Mouse (Mus musculus) hindbrain, postnatal 0 days (tissue): Measurements from ENCODE around the gene Lrmda. TPM values are rescaled to one million over a fixed set of nuclear protein-coding genes. Genes with fewer than 3 reads are reported as not detected.

Experiments
- ATAC-seq: fragments of 200-750 bp; cut with Nextera tagmentation; 2 replicates; pipeline ENCODE4 v1.8.0; 2017; ENCODE audit warnings: mild to moderate bottlenecking, moderate TSS enrichment, moderate library complexity
- DNase-seq: peaks from one replicate; pipeline ENCODE4 v3.0.0-alpha.2; 2015; ENCODE audit warnings: low spot score
- H3K27ac ChIP-seq: fragments of 300-500 bp; sonication (generic); 2 replicates; pipeline ENCODE4 v1.5.1; 2014; ENCODE audit warnings: mild to moderate bottlenecking
- H3K27me3 ChIP-seq: fragments of 300-500 bp; sonication (generic); 2 replicates; pipeline ENCODE4 v1.6.1; 2014; ENCODE audit warnings: low read length, mixed read lengths; ENCODE audit not compliant: insufficient read depth
- H3K36me3 ChIP-seq: fragments of 300-500 bp; sonication (generic); 2 replicates; pipeline ENCODE4 v1.6.1; 2014; ENCODE audit warnings: low read length, mixed read lengths; ENCODE audit not compliant: insufficient read depth
- H3K4me1 ChIP-seq: fragments of 300-500 bp; sonication (generic); 2 replicates; pipeline ENCODE4 v1.6.1; 2014; ENCODE audit warnings: antibody characterized with exemption, low read length, mixed read lengths; ENCODE audit not compliant: insufficient read depth
- H3K4me2 ChIP-seq: fragments of 300-500 bp; sonication (generic); 2 replicates; pipeline ENCODE4 v1.6.1; 2014; ENCODE audit warnings: low read depth, mild to moderate bottlenecking, low read length, moderate library complexity, mixed read lengths
- H3K4me3 ChIP-seq: fragments of 300-500 bp; sonication (generic); 2 replicates; pipeline ENCODE4 v1.5.1; 2014; ENCODE audit warnings: low read length
- H3K9ac ChIP-seq: fragments of 300-500 bp; sonication (generic); replicated peaks from 2 replicates; pipeline ENCODE4 v1.6.1; 2014; ENCODE audit warnings: mild to moderate bottlenecking, low read length, moderate library complexity, mixed read lengths
- H3K9me3 ChIP-seq: fragments of 300-500 bp; sonication (generic); 2 replicates; pipeline ENCODE4 v1.6.1; 2016; ENCODE audit warnings: low read length, mixed read lengths
- CTCF ChIP-seq: IDR thresholded peaks from 2 replicates; pipeline ENCODE4 v1.5.1; 2016; ENCODE audit warnings: antibody characterized with exemption, control low read depth, low read depth
- WGBS: fragments of 180-500 bp; shearing (Covaris S2); extraction: QIAGEN DNeasy Blood & Tissue Kit; methylation state at CpG from one replicate; pipeline ENCODE4 v1.1.7; 2014; 5-methylcytosine and 5-hydroxymethylcytosine counted together
- polyA plus RNA-seq: library from polyadenylated mRNA; unstranded; fragments of >200 nt; fragmentation: Nextera tagmentation; extraction: Ambion mirVana; gene quantifications from 2 replicates; pipeline ENCODE4 v1.2.1, GENCODE M21; 2015
- total RNA-seq: library from RNA; depleted of rRNA; stranded (reverse); fragments of >200 nt; gene quantifications from 2 replicates; pipeline ENCODE4 v1.2.3, GENCODE M21; 2014

Gene Lrmda
- total and polyA plus RNA-seq, 2 experiments from 2014 or later: 0.21 to 0.53 TPM

- no peak overlapping the region for H3K9ac ChIP-seq
- WGBS: 78% methylated on average over 7 of the region's 7 CpGs
- H3K4me1 ChIP-seq: no peaks in the 10 kb centered on the region
- H3K27me3 ChIP-seq: no peaks in the 10 kb centered on the region
- H3K27ac ChIP-seq: no peak overlapping the region
- no peak overlapping the region for H3K4me2 ChIP-seq
- H3K9me3 ChIP-seq: no peaks in the 10 kb centered on the region
- no peak for ATAC-seq
- no peak overlapping the region for H3K4me3 ChIP-seq
- DNase-seq: no peak
- no peak for TF ChIP-seq CTCF
- H3K36me3 ChIP-seq: no peaks in the 10 kb centered on the region
These were observed 69.8 kb downstream of the Lrmda start for GRCm38 (mm10) chr14:22089331-22089730.

- Histone ChIP-seq H3K4me3 (no peak overlapping the region), H3K36me3 (no peaks in the 10 kb centered on the region), H3K27me3 (no peaks in the 10 kb centered on the region), H3K4me2 (no peak overlapping the region), H3K9me3 (no peaks in the 10 kb centered on the region), H3K4me1 (no peaks in the 10 kb centered on the region), H3K9ac (no peak overlapping the region), H3K27ac (no peak overlapping the region)
- ATAC-seq: no peak
- no peak for DNase-seq
- TF ChIP-seq CTCF: no peak
- WGBS: 57% methylated on average over 8 of the region's 8 CpGs
These were observed 70.5 kb downstream of the Lrmda start for GRCm38 (mm10) chr14:22089866-22090470.

DNA sequence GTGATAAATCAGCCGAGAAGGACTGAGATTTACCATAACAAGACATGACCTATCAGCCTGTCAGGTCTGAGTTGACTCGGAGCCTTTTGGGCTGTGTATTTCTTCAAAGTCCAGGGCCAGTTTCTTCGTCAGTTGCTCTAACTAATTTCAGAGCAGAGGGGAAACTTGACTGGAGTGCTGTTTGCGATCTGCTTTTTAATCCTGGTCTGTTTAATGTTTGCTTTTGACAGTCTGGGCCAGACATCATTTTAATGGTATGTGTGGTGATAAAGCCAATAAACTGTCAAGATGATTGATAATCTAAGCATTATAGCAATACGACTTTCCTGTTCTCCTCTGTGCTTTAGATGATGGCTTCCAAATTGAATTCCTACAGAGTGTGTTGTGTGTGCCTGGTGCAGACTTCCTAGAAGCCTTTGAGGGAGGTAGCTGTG lies 71.3 kb downstream of the Lrmda start:
- Histone ChIP-seq H3K27me3 (no peaks in the 10 kb centered on the region), H3K4me2 (no peak overlapping the region), H3K4me3 (no peak overlapping the region), H3K36me3 (no peaks in the 10 kb centered on the region), H3K27ac (no peak overlapping the region), H3K9ac (no peak overlapping the region), H3K4me1 (no peaks in the 10 kb centered on the region), H3K9me3 (no peaks in the 10 kb centered on the region)
- WGBS: 57% methylated on average over 5 of the region's 5 CpGs
- DNase-seq: no peak
- no peak for ATAC-seq
- no peak for TF ChIP-seq CTCF

GRCm38 (mm10) chr14:22091306-22091705 lies 71.8 kb downstream of the Lrmda start:
- no peak for ATAC-seq
- no peak for DNase-seq
- H3K27ac ChIP-seq: no peak overlapping the region

GRCm38 (mm10) chr14:22093124-22093523 lies 73.6 kb downstream of the Lrmda start:
- no peak overlapping the region for H3K27ac ChIP-seq
- DNase-seq (no peak), ATAC-seq (no peak)
- H3K36me3 ChIP-seq: no peaks in the 10 kb centered on the region
- H3K4me3 ChIP-seq: no peak overlapping the region
- no peak for TF ChIP-seq CTCF
- WGBS: 50% methylated on average over 8 of the region's 8 CpGs
- H3K4me2 ChIP-seq: no peak overlapping the region
- H3K4me1 ChIP-seq: no peaks in the 10 kb centered on the region
- no peaks in the 10 kb centered on the region for H3K9me3 ChIP-seq
- no peak overlapping the region for H3K9ac ChIP-seq
- H3K27me3 ChIP-seq: no peaks in the 10 kb centered on the region

More at GRCm38 (mm10) chr14:22091306-22091705, 71.8 kb downstream of the Lrmda start:
- no peak for TF ChIP-seq CTCF
- Histone ChIP-seq H3K4me1 (no peaks in the 10 kb centered on the region), H3K9me3 (no peaks in the 10 kb centered on the region), H3K9ac (no peak overlapping the region), H3K36me3 (no peaks in the 10 kb centered on the region), H3K4me3 (no peak overlapping the region), H3K4me2 (no peak overlapping the region), H3K27me3 (no peaks in the 10 kb centered on the region)
- 86% methylated on average over 4 of the region's 4 CpGs for WGBS

GRCm38 (mm10) chr14:22101961-22102805 lies 82.7 kb downstream of the Lrmda start:
- Histone ChIP-seq H3K27me3 (no peaks in the 10 kb centered on the region), H3K4me3 (no peak overlapping the region), H3K36me3 (no peaks in the 10 kb centered on the region), H3K9ac (no peak overlapping the region), H3K9me3 (no peaks in the 10 kb centered on the region), H3K4me2 (no peak overlapping the region), H3K27ac (no peak overlapping the region), H3K4me1 (no peaks in the 10 kb centered on the region)
- DNase-seq (no peak), ATAC-seq (no peak)
- WGBS: 88% methylated on average over 14 of the region's 14 CpGs
- no peak for TF ChIP-seq CTCF

DNA sequence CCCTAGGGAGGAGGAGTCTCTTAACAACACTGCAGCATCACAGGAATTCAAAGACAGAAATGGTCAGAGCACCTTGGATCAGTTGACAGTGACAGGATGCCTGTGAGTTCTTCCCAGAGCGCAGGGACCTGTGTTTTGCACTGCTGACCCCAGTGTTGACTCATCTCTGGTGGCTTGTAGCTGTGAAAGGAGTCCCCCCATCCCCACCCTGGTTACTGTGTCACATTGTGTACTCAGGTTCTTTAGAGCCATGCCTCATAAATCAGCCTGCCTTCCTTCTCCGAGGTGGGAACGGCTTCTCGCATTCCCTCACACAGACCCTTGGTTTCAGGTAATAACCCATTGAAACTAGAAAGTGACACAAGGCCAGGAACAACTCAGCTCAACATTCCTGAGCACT lies 86.3 kb downstream of the Lrmda start:
- no peak for TF ChIP-seq CTCF
- no peak for ATAC-seq
- Histone ChIP-seq H3K9me3 (no peaks in the 10 kb centered on the region), H3K4me2 (no peak overlapping the region), H3K4me3 (no peak overlapping the region), H3K27ac (no peak overlapping the region), H3K4me1 (no peaks in the 10 kb centered on the region), H3K36me3 (no peaks in the 10 kb centered on the region), H3K27me3 (no peaks in the 10 kb centered on the region), H3K9ac (no peak overlapping the region)
- DNase-seq: no peak
- WGBS: 71% methylated on average over 4 of the region's 4 CpGs
